Mouse (Mus musculus): ENCODE data around the gene Srbd1. TPM values are rescaled to one million over a fixed set of nuclear protein-coding genes. Genes with fewer than 3 reads are reported as not detected.

Srbd1 gene
- polyA plus RNA-seq, 1 experiment from 2014 or later = 10.1 TPM

GRCm38 (mm10) chr17:86078060-86078459 lies 66.9 kb downstream of the Srbd1 start:
- H3K27ac ChIP-seq (ENCODE audit: low read depth) = no peak overlapping the region
- TF ChIP-seq CTCF (IDR thresholded peaks at IDR 0.05; ENCODE audit: low read depth) = no peak
- WGBS = 78% methylated on average over 11 of the region's 11 CpGs
- H3K27me3 ChIP-seq (ENCODE audit: insufficient read depth, low read length) = no peaks in the 10 kb centered on the region
- no peak overlapping the region for H3K4me2 ChIP-seq
- H3K9me3 ChIP-seq (ENCODE audit: low read depth, low read length) = no peaks in the 10 kb centered on the region
- no peak overlapping the region for H3K4me3 ChIP-seq (ENCODE audit: low read depth, low read length)
- H3K36me3 ChIP-seq (ENCODE audit: insufficient read depth) = no peaks in the 10 kb centered on the region
- H3K9ac ChIP-seq = no peak overlapping the region
- ATAC-seq (ENCODE audit: insufficient read depth) = no peak
- no peak for DNase-seq
- peaks cover 2% of the 10 kb centered on the region; the same call in 1 of the 2 replicates for H3K4me1 ChIP-seq (ENCODE audit: insufficient read depth)

GRCm38 (mm10) chr17:86067444-86067843 lies 77.5 kb downstream of the Srbd1 start:
- no peak overlapping the region for H3K27ac ChIP-seq (ENCODE audit: low read depth)
- H3K4me2 ChIP-seq = no peak overlapping the region
- H3K4me3 ChIP-seq (ENCODE audit: low read depth, low read length) = no peak overlapping the region
- ATAC-seq (ENCODE audit: insufficient read depth) (no peak), DNase-seq (no peak)
- H3K9me3 ChIP-seq (ENCODE audit: low read depth, low read length) = no peaks in the 10 kb centered on the region
- TF ChIP-seq CTCF (IDR thresholded peaks at IDR 0.05; ENCODE audit: low read depth) = no peak
- no peaks in the 10 kb centered on the region for H3K27me3 ChIP-seq (ENCODE audit: insufficient read depth, low read length)
- H3K9ac ChIP-seq = no peak overlapping the region
- no peaks in the 10 kb centered on the region for H3K4me1 ChIP-seq (ENCODE audit: insufficient read depth)
- 96% methylated on average over 3 of the region's 3 CpGs for WGBS
- H3K36me3 ChIP-seq (ENCODE audit: insufficient read depth) = no peaks in the 10 kb centered on the region

GRCm38 (mm10) chr17:86065833-86066232 lies 79.1 kb downstream of the Srbd1 start:
- Histone ChIP-seq H3K27me3 (ENCODE audit: insufficient read depth, low read length) (no peaks in the 10 kb centered on the region), H3K4me1 (ENCODE audit: insufficient read depth) (no peaks in the 10 kb centered on the region), H3K9ac (no peak overlapping the region), H3K36me3 (ENCODE audit: insufficient read depth) (no peaks in the 10 kb centered on the region), H3K4me3 (ENCODE audit: low read depth, low read length) (no peak overlapping the region), H3K27ac (ENCODE audit: low read depth) (no peak overlapping the region), H3K4me2 (no peak overlapping the region), H3K9me3 (ENCODE audit: low read depth, low read length) (no peaks in the 10 kb centered on the region)
- ATAC-seq (ENCODE audit: insufficient read depth) (no peak), DNase-seq (no peak)
- 85% methylated on average over 7 of the region's 7 CpGs for WGBS
- TF ChIP-seq CTCF (IDR thresholded peaks at IDR 0.05; ENCODE audit: low read depth) = no peak

GRCm38 (mm10) chr17:86063461-86063860 lies 81.5 kb downstream of the Srbd1 start:
- no peak overlapping the region for H3K27ac ChIP-seq (ENCODE audit: low read depth)
- no peaks in the 10 kb centered on the region for H3K36me3 ChIP-seq (ENCODE audit: insufficient read depth)
- TF ChIP-seq CTCF (IDR thresholded peaks at IDR 0.05; ENCODE audit: low read depth) = peak; percentile 98
- no peak overlapping the region for H3K9ac ChIP-seq
- WGBS = 20% methylated on average over 5 of the region's 5 CpGs
- no peaks in the 10 kb centered on the region for H3K9me3 ChIP-seq (ENCODE audit: low read depth, low read length)
- DNase-seq = peak; percentile 90
- H3K4me2 ChIP-seq = no peak overlapping the region
- H3K4me1 ChIP-seq (ENCODE audit: insufficient read depth) = no peaks in the 10 kb centered on the region
- peak; percentile 69; the same call in 1 of the 2 replicates for ATAC-seq (ENCODE audit: insufficient read depth)
- no peak overlapping the region for H3K4me3 ChIP-seq (ENCODE audit: low read depth, low read length)
- no peaks in the 10 kb centered on the region for H3K27me3 ChIP-seq (ENCODE audit: insufficient read depth, low read length)

- WGBS = 79% methylated on average over 5 of the region's 5 CpGs
- Histone ChIP-seq H3K9ac (no peak overlapping the region), H3K36me3 (ENCODE audit: insufficient read depth) (no peaks in the 10 kb centered on the region), H3K4me1 (ENCODE audit: insufficient read depth) (no peaks in the 10 kb centered on the region), H3K4me3 (ENCODE audit: low read depth, low read length) (no peak overlapping the region), H3K27ac (ENCODE audit: low read depth) (no peak overlapping the region), H3K27me3 (ENCODE audit: insufficient read depth, low read length) (no peaks in the 10 kb centered on the region), H3K9me3 (ENCODE audit: low read depth, low read length) (no peaks in the 10 kb centered on the region), H3K4me2 (no peak overlapping the region)
- no peak for ATAC-seq (ENCODE audit: insufficient read depth)
- no peak for TF ChIP-seq CTCF (IDR thresholded peaks at IDR 0.05; ENCODE audit: low read depth)
- no peak for DNase-seq
Measured at GRCm38 (mm10) chr17:86060911-86061310, 84.1 kb downstream of the Srbd1 start.

GRCm38 (mm10) chr17:86040221-86040984 lies 104.6 kb downstream of the Srbd1 start:
- Histone ChIP-seq H3K4me1 (ENCODE audit: insufficient read depth) (peaks cover 9% of the 10 kb centered on the region), H3K4me2 (no peak overlapping the region), H3K36me3 (ENCODE audit: insufficient read depth) (no peaks in the 10 kb centered on the region), H3K4me3 (ENCODE audit: low read depth, low read length) (no peak overlapping the region), H3K27me3 (ENCODE audit: insufficient read depth, low read length) (no peaks in the 10 kb centered on the region), H3K9ac (no peak overlapping the region), H3K27ac (ENCODE audit: low read depth) (no peak overlapping the region), H3K9me3 (ENCODE audit: low read depth, low read length) (no peaks in the 10 kb centered on the region)
- 70% methylated on average over 13 of the region's 13 CpGs for WGBS
- no peak for DNase-seq
- no peak for ATAC-seq (ENCODE audit: insufficient read depth)
- no peak for TF ChIP-seq CTCF (IDR thresholded peaks at IDR 0.05; ENCODE audit: low read depth)

GRCm38 (mm10) chr17:86039741-86040140 lies 105.2 kb downstream of the Srbd1 start:
- H3K27me3 ChIP-seq (ENCODE audit: insufficient read depth, low read length) = no peaks in the 10 kb centered on the region
- H3K36me3 ChIP-seq (ENCODE audit: insufficient read depth) = no peaks in the 10 kb centered on the region
- ATAC-seq (ENCODE audit: insufficient read depth) (peak; percentile 16; the same call in 1 of the 2 replicates), DNase-seq (peak; percentile 59)
- H3K27ac ChIP-seq (ENCODE audit: low read depth) = no peak overlapping the region
- peaks cover 9% of the 10 kb centered on the region for H3K4me1 ChIP-seq (ENCODE audit: insufficient read depth)
- no peaks in the 10 kb centered on the region for H3K9me3 ChIP-seq (ENCODE audit: low read depth, low read length)
- WGBS = 75% methylated on average over 3 of the region's 3 CpGs
- no peak overlapping the region for H3K9ac ChIP-seq
- no peak overlapping the region for H3K4me3 ChIP-seq (ENCODE audit: low read depth, low read length)
- H3K4me2 ChIP-seq = no peak overlapping the region
- TF ChIP-seq CTCF (IDR thresholded peaks at IDR 0.05; ENCODE audit: low read depth) = no peak
